Mouse (Mus musculus) heart, adult 2 months (tissue): ENCODE results near the gene Ift80.

Experiments
- CTCF ChIP-seq: fragments of 200-600 bp; IDR thresholded peaks from 2 replicates; pipeline ENCODE4 v1.8.1; 2022; ENCODE audit warnings: antibody characterized with exemption, mild to moderate bottlenecking, moderate library complexity
- EP300 ChIP-seq: fragments of 200-500 bp; IDR thresholded peaks from 2 replicates; pipeline ENCODE4 v1.6.1; 2011; ENCODE audit warnings: low read depth, low read length, control low read depth; ENCODE audit not compliant: insufficient read depth
- POLR2A ChIP-seq: fragments of 200-500 bp; IDR thresholded peaks from 2 replicates; pipeline ENCODE4 v1.6.1; 2011; ENCODE audit warnings: mild to moderate bottlenecking, low read depth, low read length, control low read depth; ENCODE audit not compliant: insufficient read depth

DNA sequence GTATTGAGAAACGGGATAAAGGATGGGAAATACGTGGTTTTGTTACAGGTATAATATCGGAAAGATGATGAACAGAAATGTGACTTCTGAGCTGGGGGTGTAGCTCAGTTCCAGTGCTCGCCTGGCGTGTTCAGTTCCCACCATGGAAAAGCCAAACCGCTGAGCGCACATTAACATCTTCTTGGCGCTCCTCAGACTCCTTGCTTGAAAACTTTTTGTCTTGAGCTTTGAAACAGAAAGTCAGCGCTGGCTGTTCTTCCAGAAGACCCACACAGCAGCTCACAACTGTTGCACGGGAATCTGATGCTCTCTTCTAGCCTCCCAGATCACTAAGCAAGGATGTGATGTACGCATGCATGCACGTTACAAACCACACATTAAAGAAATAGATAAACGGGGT lies 41.4 kb upstream of the Ift80 start:
- TF ChIP-seq POLR2A (no peak), CTCF (no peak), EP300 (no peak)
